Mouse (Mus musculus) heart, embryonic 13.5 days (tissue): ENCODE data around the gene Apopt1. TPM values are rescaled to one million over a fixed set of nuclear protein-coding genes. Genes with fewer than 3 reads are reported as not detected.
A peak's percentile ranks its signal among the peaks of the same experiment; 100 is the strongest.

Experiments used
- ATAC-seq: fragments of 200-750 bp; cut with Nextera tagmentation; 2 replicates; pipeline ENCODE4 v1.8.0; 2017; ENCODE audit warnings: moderate TSS enrichment; ENCODE audit not compliant: insufficient number of reproducible peaks, low FRiP score, low TSS enrichment; ENCODE audit errors: extremely low read depth
- H3K27ac ChIP-seq: fragments of 300-500 bp; sonication (generic); replicated peaks from 2 replicates; pipeline ENCODE4 v1.5.1; 2015; ENCODE audit warnings: moderate library complexity, mild to moderate bottlenecking, inconsistent platforms
- H3K27me3 ChIP-seq: fragments of 300-500 bp; sonication (generic); replicated peaks from 2 replicates; pipeline ENCODE4 v1.6.1; 2015; ENCODE audit warnings: mild to moderate bottlenecking, inconsistent platforms
- H3K36me3 ChIP-seq: fragments of 300-500 bp; sonication (generic); 2 replicates; pipeline ENCODE4 v1.6.1; 2015; ENCODE audit warnings: mild to moderate bottlenecking, inconsistent platforms
- H3K4me1 ChIP-seq: fragments of 300-500 bp; sonication (generic); 2 replicates; pipeline ENCODE4 v1.6.1; 2015; ENCODE audit warnings: inconsistent platforms
- H3K4me2 ChIP-seq: fragments of 300-500 bp; sonication (generic); 2 replicates; pipeline ENCODE4 v1.6.1; 2015; ENCODE audit warnings: inconsistent platforms, mild to moderate bottlenecking, moderate library complexity
- H3K4me3 ChIP-seq: fragments of 300-500 bp; sonication (generic); 2 replicates; pipeline ENCODE4 v1.5.1; 2015; ENCODE audit warnings: moderate library complexity, mild to moderate bottlenecking, inconsistent platforms
- H3K9ac ChIP-seq: fragments of 300-500 bp; sonication (generic); 2 replicates; pipeline ENCODE4 v1.6.1; 2015; ENCODE audit warnings: inconsistent platforms, mild to moderate bottlenecking, moderate library complexity
- H3K9me3 ChIP-seq: fragments of 300-500 bp; sonication (generic); 2 replicates; pipeline ENCODE4 v1.6.1; 2016; ENCODE audit warnings: inconsistent platforms
- WGBS: fragments of 180-500 bp; shearing (Covaris S2); methylation state at CpG from one replicate; pipeline ENCODE4 v1.1.7; 2015; ENCODE audit warnings: mixed read lengths; 5-methylcytosine and 5-hydroxymethylcytosine counted together
- polyA plus RNA-seq: library from polyadenylated mRNA; unstranded; fragments of >200 nt; fragmentation: Nextera tagmentation; extraction: Ambion mirVana; gene quantifications from 2 replicates; pipeline ENCODE4 v1.2.1, GENCODE M21; 2015

Gene Apopt1
- polyA plus RNA-seq, 1 experiment from 2014 or later, result 41.0 TPM

GRCm38 (mm10) chr12:111785174-111785573, 72.1 kb downstream of the Apopt1 start:
- ATAC-seq, result no peak
- no peaks in the 10 kb centered on the region for H3K27me3 ChIP-seq
- no peak overlapping the region for H3K27ac ChIP-seq
- no peaks in the 10 kb centered on the region for H3K9me3 ChIP-seq
- WGBS, result 67% methylated on average over 15 of the region's 15 CpGs
- H3K4me1 ChIP-seq, result peaks cover 6% of the 10 kb centered on the region; the same call in 1 of the 2 replicates
- H3K4me2 ChIP-seq, result no peak overlapping the region
- H3K9ac ChIP-seq, result no peak overlapping the region
- peaks cover 100% of the 10 kb centered on the region for H3K36me3 ChIP-seq
- H3K4me3 ChIP-seq, result no peak overlapping the region

DNA sequence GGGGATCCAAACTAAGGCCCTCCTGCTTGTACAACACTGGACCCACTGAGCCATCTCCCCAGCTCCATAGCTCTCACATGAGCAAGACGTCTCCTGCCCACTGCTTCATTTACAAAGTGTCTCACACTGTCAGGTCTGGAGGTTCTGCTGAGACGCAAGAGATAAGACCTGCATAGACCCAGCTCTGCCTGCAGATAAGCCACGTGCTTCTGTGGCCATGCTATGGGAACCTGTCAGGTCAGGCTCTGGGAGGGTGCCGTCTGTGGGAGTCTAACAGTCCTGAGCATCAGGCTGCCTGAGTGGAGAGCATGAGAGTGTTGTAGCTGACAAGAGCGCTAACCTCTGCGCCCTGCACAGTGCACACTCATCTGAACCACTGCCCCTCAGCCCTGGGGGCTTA, 74.0 kb downstream of the Apopt1 start:
- Histone ChIP-seq H3K4me2 (no peak overlapping the region), H3K9me3 (no peaks in the 10 kb centered on the region), H3K4me3 (no peak overlapping the region), H3K9ac (no peak overlapping the region), H3K4me1 (peaks cover 6% of the 10 kb centered on the region; the same call in 1 of the 2 replicates), H3K27me3 (no peaks in the 10 kb centered on the region), H3K36me3 (peaks cover 100% of the 10 kb centered on the region), H3K27ac (no peak overlapping the region)
- 40% methylated on average over 6 of the region's 6 CpGs for WGBS
- no peak for ATAC-seq

GRCm38 (mm10) chr12:111790090-111790489, 77.0 kb downstream of the Apopt1 start:
- no peak overlapping the region for H3K9ac ChIP-seq
- 93% methylated on average over 5 of the region's 5 CpGs for WGBS
- no peaks in the 10 kb centered on the region for H3K27me3 ChIP-seq
- H3K4me1 ChIP-seq, result peaks cover 12% of the 10 kb centered on the region; the same call in 1 of the 2 replicates
- ATAC-seq, result no peak
- H3K9me3 ChIP-seq, result no peaks in the 10 kb centered on the region
- H3K36me3 ChIP-seq, result peaks cover 100% of the 10 kb centered on the region
- no peak overlapping the region for H3K27ac ChIP-seq
- H3K4me2 ChIP-seq, result no peak overlapping the region
- no peak overlapping the region for H3K4me3 ChIP-seq

GRCm38 (mm10) chr12:111790631-111791030, 77.6 kb downstream of the Apopt1 start:
- no peak overlapping the region for H3K4me2 ChIP-seq
- no peak for ATAC-seq
- H3K4me1 ChIP-seq, result peaks cover 12% of the 10 kb centered on the region; the same call in 1 of the 2 replicates
- H3K9me3 ChIP-seq, result no peaks in the 10 kb centered on the region
- no peak overlapping the region for H3K9ac ChIP-seq
- no peaks in the 10 kb centered on the region for H3K27me3 ChIP-seq
- 87% methylated on average over 7 of the region's 7 CpGs for WGBS
- no peak overlapping the region for H3K4me3 ChIP-seq
- H3K36me3 ChIP-seq, result peaks cover 100% of the 10 kb centered on the region
- H3K27ac ChIP-seq, result no peak overlapping the region

- peaks cover 100% of the 10 kb centered on the region for H3K36me3 ChIP-seq
- H3K4me2 ChIP-seq, result no peak overlapping the region
- ATAC-seq, result no peak
- H3K9me3 ChIP-seq, result no peaks in the 10 kb centered on the region
- 90% methylated on average over 13 of the region's 13 CpGs for WGBS
- no peak overlapping the region for H3K9ac ChIP-seq
- peaks cover 12% of the 10 kb centered on the region; the same call in 1 of the 2 replicates for H3K4me1 ChIP-seq
- no peak overlapping the region for H3K27ac ChIP-seq
- H3K4me3 ChIP-seq, result no peak overlapping the region
- H3K27me3 ChIP-seq, result no peaks in the 10 kb centered on the region
Observed at GRCm38 (mm10) chr12:111791474-111792104, 78.5 kb downstream of the Apopt1 start.

DNA sequence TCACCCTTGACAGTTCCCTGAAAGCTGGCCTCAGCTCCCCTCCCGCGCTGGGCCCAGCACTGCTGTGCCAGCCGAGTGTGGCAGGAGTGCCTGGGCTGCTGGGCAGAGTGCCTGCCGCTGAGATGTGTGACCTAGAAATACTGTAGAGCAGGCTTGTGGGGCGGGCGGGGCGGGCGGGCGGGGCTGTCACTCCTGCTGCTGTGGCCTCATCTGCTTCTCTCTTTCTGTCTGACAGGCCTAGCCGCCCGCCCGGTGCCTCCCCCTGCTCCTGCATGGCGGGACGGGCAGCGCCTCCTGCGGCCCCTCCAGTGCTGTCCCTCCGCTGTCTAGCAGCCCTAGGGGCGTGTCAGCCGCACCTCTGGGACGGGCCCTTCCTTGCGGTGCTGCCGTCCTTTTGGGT, 81.0 kb downstream of the Apopt1 start:
- no peak overlapping the region for H3K9ac ChIP-seq
- H3K36me3 ChIP-seq, result peaks cover 98% of the 10 kb centered on the region
- H3K9me3 ChIP-seq, result no peaks in the 10 kb centered on the region
- no peak overlapping the region for H3K4me3 ChIP-seq
- H3K27ac ChIP-seq, result no peak overlapping the region
- no peak overlapping the region for H3K4me2 ChIP-seq
- 74% methylated on average over 21 of the region's 22 CpGs for WGBS
- ATAC-seq, result no peak
- 0 out of 2 replicates have a peak, but pooled peaks cover 6% of the 10 kb centered on the region for H3K4me1 ChIP-seq
- no peaks in the 10 kb centered on the region for H3K27me3 ChIP-seq

DNA sequence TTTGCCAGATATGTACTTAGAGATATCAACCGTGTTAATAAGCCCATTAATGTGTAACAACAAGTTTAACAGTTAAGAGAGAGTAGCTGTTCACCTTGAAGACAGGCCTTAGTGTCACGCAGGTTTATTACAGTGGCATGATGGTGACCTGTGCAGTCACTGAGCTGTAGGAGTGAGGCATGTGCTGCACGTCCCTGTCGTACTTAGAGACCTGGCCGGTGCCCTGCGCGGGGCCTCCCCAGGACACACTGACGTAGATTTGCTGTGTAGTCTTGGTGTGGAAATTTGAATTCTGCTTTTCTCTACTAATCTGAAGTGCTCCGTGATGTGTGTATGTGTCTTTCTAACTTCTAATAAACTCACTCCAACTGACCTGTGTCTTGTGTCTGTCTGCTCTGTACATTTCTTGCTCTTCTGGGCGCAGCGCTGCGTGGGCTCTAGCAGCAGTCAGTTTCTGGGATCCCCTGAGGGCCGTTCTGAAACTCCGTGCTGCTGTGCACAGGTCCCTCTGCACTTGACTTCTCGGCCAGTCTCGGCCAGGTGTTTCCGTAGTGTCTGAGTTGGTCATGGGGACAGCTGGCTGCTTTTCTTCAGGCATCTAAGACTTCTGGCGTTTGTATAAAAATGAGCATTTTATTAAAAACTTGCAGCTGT, 81.6 kb downstream of the Apopt1 start:
- no peak overlapping the region for H3K27ac ChIP-seq
- no peaks in the 10 kb centered on the region for H3K27me3 ChIP-seq
- no peak for ATAC-seq
- 0 out of 2 replicates have a peak, but pooled peaks cover 6% of the 10 kb centered on the region for H3K4me1 ChIP-seq
- H3K9ac ChIP-seq, result no peak overlapping the region
- H3K4me2 ChIP-seq, result no peak overlapping the region
- H3K36me3 ChIP-seq, result peaks cover 98% of the 10 kb centered on the region
- H3K4me3 ChIP-seq, result no peak overlapping the region
- 91% methylated on average over 18 of the region's 18 CpGs for whole genome bisulfite sequencing
- no peaks in the 10 kb centered on the region for H3K9me3 ChIP-seq

DNA sequence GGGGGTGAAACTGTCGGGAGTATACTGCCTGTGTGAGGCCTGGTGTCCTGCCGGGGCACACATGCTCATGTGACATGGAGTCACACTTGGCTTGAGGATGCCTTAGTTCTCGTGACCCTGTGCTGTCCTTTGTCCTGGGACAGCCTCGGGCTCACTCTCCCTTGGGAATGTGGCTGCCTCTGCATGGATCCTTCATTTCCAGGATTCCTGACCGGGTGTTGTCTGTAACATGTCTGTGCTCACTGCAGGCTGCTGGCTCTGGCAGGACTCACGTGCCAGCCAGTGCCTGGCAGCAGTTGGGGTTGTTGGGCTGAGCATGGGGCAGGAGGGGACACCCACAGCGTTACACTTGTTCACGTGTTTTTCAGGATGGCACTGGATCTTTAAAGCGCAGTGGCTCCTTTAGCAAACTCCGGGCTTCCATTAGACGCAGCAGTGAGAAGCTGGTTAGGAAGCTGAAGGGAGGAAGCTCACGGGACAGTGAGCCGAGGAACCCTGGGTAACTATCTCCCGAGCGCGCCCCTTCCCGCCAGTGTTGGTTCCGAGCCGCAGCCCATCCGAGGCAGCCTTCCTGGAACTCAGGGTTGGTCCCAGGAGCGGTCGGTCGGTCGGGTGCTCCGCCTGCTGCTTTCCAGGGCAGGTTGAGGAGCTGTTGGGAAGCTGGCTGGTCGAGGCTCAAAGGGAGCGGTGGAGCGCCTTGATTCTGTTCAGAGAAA, 82.3 kb downstream of the Apopt1 start:
- Histone ChIP-seq H3K4me3 (no peak overlapping the region), H3K4me1 (0 out of 2 replicates have a peak, but pooled peaks cover 7% of the 10 kb centered on the region), H3K9me3 (no peaks in the 10 kb centered on the region), H3K27me3 (no peaks in the 10 kb centered on the region), H3K9ac (no peak overlapping the region), H3K4me2 (no peak overlapping the region), H3K27ac (no peak overlapping the region), H3K36me3 (peaks cover 98% of the 10 kb centered on the region)
- ATAC-seq, result no peak
- WGBS, result 87% methylated on average over 28 of the region's 28 CpGs

- H3K27ac ChIP-seq, result no peak overlapping the region
- no peak overlapping the region for H3K4me2 ChIP-seq
- H3K27me3 ChIP-seq, result no peaks in the 10 kb centered on the region
- 0 out of 2 replicates have a peak, but pooled peaks cover 13% of the 10 kb centered on the region for H3K4me1 ChIP-seq
- WGBS, result 87% methylated on average over 8 of the region's 8 CpGs
- no peak for ATAC-seq
- H3K9me3 ChIP-seq, result no peaks in the 10 kb centered on the region
- no peak overlapping the region for H3K4me3 ChIP-seq
- 0 out of 2 replicates have a peak overlapping the region, but pooled peaks have one; percentile 15 for H3K9ac ChIP-seq
- peaks cover 98% of the 10 kb centered on the region for H3K36me3 ChIP-seq
Observed at GRCm38 (mm10) chr12:111797251-111797650, 84.2 kb downstream of the Apopt1 start.

DNA sequence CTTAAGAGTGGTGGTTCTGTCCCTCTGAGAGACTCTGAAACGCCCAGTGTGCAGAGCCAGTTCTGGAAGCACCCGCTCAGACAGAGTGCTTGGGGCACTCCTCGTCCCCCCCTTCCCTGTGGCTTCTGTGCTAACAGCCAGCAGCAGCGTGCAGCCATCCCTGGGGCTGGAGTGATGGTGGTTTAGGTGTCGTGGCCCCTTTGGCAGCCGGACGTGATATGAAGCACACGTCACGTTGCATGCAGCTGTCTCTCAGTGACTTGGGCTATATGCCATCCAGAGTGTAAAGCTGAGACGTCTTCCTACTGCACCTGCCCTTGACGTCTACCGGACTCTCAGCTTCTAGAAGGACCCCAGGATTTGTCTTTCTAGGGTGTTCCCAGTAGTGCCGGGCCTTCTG, 85.4 kb downstream of the Apopt1 start:
- H3K9ac ChIP-seq, result no peak overlapping the region
- H3K27me3 ChIP-seq, result no peaks in the 10 kb centered on the region
- H3K4me2 ChIP-seq, result no peak overlapping the region
- no peak for ATAC-seq
- H3K4me3 ChIP-seq, result no peak overlapping the region
- peaks cover 98% of the 10 kb centered on the region for H3K36me3 ChIP-seq
- H3K27ac ChIP-seq, result no peak overlapping the region
- no peaks in the 10 kb centered on the region for H3K9me3 ChIP-seq
- 87% methylated on average over 13 of the region's 13 CpGs for WGBS
- 0 out of 2 replicates have a peak, but pooled peaks cover 12% of the 10 kb centered on the region for H3K4me1 ChIP-seq

DNA sequence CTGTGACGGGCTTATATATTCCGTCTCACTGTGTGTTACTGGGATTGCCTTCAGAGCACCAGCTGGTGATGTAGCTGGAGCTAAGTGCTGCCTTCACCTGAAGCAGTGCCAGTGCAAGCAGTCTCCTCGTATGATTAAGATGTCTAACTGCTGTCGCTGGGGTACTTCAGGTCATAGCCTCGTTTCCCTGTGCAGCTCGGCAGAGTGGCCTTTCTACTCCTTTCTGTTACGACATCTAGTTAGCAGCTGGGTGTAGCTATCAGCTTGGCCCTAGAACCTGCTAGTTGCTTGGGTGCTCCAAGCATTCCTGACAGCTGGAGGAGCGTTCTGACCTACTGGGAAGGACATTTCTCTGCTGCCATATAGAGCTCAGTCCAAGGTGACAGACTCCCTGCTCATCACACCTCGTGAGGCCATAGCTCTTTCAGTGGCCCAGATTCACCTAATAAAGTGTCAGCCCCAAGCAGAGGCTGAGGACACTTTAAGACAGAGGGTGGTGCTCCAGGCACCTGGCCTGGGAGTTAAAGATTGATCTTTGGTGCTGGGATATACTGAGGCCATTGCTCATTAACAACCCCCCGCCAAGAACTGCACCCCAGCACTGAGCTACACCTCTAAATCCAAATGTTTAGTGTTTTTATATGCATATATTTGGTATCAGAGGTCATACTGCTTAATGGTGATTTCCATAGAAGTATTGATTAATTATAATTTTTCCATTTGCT, 87.6 kb downstream of the Apopt1 start:
- no peaks in the 10 kb centered on the region for H3K27me3 ChIP-seq
- H3K27ac ChIP-seq, result 0 out of 2 replicates have a peak overlapping the region, but pooled peaks have one; percentile 33
- H3K4me2 ChIP-seq, result no peak overlapping the region
- no peak overlapping the region for H3K9ac ChIP-seq
- H3K9me3 ChIP-seq, result no peaks in the 10 kb centered on the region
- H3K4me1 ChIP-seq, result 0 out of 2 replicates have a peak, but pooled peaks cover 7% of the 10 kb centered on the region
- no peak for ATAC-seq
- peaks cover 98% of the 10 kb centered on the region for H3K36me3 ChIP-seq
- WGBS, result 65% methylated on average over 10 of the region's 10 CpGs
- H3K4me3 ChIP-seq, result no peak overlapping the region
